Mouse (Mus musculus) thymus, postnatal 0 days (tissue): ENCODE data around the gene Gfod1. TPM values are rescaled to one million over a fixed set of nuclear protein-coding genes. Genes with fewer than 3 reads are reported as not detected.
A peak's percentile ranks its signal among the peaks of the same experiment; 100 is the strongest.

Experiments
- DNase-seq: peaks from one replicate; pipeline ENCODE4 v3.0.0-alpha.2; 2015; ENCODE audit warnings: low spot score
- polyA plus RNA-seq: library from polyadenylated mRNA; unstranded; fragments of >200 nt; fragmentation: Nextera tagmentation; extraction: Ambion mirVana; gene quantifications from 2 replicates; pipeline ENCODE4 v1.2.1, GENCODE M21; 2015

The Gfod1 gene
- polyA plus RNA-seq: 1.1 and 1.8 TPM in 2 replicates

DNA sequence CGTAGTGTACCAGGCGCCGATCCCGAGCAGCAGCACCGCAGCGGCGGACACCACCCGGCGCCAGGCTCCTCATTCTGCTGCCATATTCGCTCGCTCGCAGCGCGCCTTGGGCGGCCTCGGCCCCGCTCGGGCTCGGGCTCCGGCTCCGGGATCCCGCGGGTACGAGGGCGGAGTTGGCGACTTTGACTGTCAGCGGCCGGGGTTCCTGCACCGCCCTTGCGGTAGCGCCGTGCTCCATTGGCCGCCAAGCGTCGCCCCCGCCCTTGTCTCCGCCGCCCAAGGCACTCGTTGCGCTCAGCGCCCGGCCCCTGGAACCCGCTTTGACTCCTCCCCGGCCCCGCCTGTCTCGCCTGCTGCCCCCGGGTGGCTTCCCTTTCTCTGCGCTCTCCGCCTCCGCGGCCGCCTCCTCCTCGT is at the start of gene Gfod1:
Gfod1 (minus strand) TSS at position 155 of the 414 bp plus-strand sequence.
- peak; percentile 96 for DNase-seq

DNA sequence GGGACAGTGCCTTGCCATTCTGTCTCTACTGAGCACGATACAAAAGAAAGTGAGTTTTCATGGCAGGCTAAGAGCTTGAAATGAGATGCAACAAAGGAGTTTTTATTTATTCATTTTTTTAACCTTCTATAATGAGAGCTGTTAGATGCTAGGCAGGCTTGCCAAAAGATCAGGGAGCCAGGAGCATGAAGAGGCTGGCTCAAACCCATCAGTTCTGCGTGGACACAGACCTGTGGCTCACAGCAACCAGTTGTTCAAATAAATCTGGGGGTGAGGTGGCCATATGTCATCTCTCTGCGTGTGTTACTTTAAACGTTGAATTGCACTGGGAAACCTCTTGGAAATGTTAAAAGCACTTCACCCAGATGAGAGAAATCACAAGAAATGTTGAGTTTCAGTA is 49.4 kb upstream of the Gfod1 start:
- no peak for DNase-seq

DNA sequence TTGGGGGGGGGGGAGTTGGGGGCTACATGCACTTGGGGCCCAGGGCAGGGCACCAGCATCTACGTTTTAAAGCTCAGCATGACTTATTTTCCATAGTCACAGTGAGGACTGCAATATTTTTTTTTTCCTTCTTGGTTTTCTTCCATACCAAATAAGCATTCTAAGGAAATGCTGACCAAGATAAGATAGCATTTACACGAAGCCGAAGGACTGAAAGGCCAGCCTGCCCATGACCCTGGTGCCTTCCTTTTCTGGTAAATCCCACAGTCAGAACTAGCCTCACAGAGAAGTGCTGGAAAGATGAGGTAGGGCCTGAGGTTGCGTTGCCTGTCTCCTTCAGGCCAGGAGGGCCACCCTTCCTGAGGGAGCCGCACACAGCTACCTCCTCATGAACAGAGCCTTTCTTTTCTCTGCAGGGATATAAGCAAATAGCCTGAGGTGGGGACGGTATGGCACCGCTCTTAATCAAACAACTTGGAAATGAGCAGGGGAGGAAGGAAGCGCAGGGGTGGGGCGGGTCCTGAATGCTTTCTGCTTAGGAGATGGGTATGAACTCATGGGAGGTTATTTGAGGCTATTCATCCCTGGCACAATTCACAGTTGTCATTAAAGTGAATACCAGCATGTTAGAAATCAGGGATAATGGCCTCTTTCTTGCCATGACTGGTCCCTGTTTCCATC is 46.7 kb upstream of the Gfod1 start:
- DNase-seq: no peak

DNA sequence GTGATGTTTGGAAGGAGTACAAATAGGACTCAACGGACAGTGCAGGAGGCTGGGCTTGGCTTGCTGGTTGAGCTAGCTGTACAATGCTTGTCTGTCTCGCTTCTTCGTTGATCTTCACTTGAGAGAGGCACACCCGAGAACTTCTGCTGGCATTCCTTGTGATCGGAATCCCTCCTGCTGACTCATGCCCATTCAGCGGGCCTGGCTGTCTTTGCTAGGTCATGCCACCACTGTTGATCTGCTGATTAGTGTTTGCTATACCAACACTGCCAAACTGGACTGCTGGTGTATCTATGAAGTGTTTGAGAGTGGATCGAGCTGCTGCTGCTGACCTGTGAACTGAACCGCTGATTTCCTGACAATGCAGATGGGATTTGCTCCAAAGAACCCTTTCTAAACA is 45.4 kb upstream of the Gfod1 start:
- DNase-seq: no peak

DNA sequence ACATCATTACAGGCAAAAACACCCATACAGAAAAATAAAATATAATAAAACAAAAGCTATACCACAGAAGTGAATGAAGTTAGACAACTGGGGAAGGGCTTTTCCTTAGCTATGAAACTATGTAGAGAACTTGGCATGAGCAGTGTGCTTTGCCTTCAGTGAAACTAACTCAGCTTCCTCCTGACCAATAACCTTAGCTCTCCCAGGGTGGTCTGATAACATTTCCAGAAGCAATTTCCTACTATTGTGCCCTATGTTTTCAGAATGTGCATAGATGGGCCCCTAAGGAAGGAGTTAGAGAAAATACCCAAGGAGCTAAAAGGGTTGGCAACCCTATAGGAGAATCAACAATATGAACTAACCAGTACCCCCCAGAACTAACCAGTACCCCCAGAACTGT is 42.9 kb upstream of the Gfod1 start:
- no peak for DNase-seq

DNA sequence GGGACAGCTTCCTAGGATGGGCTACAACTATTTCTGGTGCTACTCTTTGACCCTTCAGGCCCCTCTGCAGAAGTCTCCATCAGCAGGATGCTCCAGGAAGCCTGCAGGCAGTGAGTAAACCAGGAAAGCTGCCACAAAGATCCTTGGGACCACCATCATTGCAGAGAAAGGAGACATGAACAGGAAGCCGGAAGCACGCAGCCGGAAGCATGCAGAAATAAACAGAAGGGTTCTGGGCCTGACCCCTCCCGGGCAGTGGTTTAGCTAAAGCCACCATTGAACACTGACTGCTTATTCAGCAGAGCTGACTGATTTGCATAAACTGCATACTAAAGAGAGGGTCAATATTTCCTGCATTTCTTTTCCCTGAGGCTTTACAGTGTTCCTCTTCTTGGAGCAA is 34.7 kb upstream of the Gfod1 start:
- DNase-seq: no peak

DNA sequence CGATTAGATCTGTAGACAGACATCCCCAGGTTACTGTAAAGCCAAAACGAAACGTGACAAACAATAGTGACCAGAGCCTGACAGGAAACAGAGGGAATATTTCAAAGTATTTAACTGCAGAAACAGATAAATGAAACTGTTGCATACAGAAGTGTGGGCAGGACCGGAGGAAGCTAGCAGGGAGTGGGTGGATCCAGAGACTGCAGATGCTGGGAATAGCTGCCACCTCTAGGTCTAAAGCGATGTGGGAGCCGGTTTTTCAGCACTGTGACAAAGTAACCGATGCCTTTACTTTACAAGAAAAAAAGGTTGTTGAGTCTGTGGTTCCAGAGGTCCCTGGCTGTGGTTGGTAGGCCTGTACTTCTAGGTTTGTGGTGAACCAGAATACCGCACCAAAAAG is 34.0 kb upstream of the Gfod1 start:
- DNase-seq: no peak

DNA sequence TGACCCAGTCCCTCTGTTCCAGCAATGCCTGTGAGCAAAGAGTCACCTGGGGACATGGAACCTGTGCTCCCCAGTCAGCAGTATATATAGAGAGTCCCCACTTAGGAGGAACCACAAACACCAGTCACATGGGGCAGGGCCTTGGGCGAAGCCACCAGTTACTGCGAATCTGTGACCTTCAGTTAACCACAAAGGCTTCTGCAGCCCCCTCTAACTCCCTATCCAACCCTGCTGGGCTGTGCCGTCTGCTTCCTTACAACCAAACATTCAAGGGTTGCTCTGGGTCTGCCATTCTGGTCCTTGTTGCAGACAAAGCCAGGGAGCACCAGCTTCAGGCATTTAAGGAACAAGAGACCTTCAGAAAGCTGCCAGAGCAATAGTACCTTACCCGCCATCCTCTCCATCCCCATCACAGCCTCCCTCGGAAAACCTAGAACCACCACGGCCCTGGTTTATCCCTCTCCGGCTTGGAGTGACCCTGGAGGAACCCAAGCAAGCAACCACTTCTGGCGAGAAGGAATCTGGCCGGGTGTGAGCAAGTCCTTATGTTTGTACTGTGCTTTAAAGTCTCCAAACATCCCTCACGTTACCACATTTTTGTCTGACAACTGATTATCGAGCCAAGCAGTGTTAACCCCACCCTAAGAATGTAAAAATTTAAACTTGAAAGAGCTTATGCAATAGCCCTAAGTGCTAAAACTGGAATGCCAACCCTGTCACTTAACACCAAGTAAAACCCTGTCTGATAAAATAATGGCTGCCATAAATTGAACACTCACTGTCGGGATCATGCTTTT is 32.7 kb upstream of the Gfod1 start:
- no peak for DNase-seq

DNA sequence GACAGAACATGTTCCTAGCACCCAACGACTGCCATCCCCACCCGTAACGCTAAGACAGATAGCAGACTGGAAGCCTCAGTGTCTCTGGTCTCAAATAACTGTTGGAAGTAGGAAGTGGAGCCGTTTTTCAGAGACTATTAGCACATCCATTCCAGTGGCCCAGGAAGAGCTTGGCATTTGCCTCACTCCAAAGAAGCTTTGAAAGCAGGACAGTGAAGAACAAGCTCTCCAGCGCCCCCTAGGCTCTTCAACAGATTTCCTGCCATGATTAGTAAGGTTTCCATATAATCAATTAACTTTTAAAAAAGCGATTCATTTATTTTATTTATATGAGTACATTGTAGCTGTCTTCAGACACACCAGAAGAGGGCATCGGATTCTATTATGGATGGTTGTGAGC is 28.6 kb upstream of the Gfod1 start:
- no peak for DNase-seq

DNA sequence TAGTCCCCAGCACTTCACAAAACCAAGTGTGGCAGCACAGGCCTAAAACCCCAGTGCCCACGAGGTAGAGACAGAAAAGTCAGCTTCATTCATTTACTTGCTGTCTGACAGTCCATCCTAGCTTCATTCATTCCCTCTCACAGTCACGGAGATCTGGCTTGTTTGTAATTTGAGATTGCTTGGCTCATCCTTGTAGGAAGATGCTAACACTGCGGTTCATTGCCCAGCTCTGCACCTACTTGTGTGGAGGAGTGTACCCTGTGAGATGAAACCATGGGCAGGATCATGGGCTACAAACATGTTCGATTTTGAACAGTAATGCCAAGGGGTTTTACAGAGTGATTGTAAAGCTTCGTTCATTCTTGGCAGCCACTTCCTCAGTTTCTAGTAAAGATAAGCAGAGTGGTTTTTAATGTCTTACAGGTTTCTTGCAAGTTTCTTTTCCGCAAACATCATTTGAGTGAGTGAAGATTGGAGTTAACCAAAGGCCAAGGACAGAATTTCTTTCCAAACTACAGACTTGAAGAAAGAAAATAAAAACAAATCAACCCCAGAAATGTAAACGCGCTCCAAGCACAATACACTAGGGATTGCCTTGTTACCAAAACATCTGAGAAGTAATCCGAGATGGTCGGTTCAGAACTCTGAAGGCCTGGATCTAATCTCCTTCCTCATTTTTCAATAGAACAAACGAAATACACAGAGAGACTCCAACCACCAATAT is 27.9 kb upstream of the Gfod1 start:
- DNase-seq: no peak

DNA sequence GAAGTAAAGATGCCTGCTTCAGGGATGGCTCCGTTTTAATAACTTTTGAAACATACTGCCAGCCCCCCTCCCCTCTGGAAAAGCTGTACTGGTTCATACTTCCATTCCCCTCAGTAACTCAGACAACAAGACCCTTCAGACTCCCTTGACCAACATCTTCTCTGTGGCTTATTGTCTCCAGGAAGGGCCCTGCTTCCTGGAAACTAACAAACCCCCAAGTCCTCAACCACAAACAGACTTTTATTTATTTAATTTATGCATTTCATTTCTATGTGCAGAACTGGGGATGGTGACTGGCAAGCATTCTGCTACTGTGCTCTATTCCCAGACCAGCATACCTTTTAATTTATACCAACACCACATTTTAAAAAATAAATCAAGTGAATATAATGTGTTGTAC is 21.5 kb upstream of the Gfod1 start:
- DNase-seq: no peak

DNA sequence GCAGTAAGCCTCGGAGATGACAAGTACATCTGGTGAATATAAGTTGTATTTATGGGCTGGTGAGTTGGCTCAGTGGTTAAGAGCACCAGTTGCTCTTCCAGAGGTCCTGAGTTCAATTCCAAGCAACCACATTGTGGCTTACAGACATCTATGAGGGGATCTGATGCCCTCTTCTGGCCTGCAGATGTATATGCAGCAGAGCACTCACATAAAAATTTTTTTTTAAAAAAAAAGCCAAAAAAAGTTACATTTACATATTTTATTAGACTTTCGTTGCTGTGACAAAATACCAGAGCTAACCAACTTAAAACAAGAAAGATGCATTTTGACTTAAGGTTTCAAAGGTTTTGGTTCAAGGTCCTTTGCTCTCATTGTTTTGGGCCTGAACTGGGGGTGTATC is 17.5 kb upstream of the Gfod1 start:
- no peak for DNase-seq

DNA sequence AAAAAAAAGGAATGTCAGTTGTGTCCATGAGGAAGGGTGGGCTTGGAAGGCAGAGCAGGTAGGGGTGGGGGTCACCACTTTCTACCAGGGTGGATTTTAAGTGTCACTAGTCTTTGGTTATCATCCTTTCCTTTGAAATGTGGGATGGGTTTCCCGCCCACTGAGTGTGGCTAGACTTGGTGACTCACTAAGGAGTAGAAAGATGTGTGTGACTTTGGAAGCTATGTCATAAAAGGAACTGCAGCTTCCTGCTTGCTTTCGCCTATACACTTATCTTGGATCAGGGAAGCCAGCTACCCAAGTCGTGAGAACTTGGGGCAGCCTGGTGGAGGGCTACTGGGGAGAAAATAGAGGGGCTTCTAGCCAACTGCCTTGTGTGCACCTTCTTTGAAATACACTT is 15.4 kb upstream of the Gfod1 start:
- DNase-seq: no peak

DNA sequence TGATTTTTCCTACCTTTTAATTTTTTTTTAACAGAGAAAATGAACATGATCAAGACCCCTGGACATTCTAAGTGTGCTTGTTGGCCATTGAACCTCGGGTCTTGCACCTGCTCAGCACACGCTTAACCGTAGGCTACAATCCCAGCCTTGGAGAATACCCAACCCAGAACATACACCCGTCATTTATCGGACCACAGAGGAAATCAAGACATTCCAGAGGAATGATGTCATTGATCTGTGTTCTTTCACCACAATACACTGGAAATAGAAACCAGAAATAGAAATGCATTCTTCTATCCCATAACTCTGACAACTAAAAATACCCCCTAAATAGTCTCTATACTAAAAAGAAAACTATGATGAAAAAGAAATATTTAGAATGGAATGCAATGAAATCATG is 13.4 kb upstream of the Gfod1 start:
- DNase-seq: no peak

DNA sequence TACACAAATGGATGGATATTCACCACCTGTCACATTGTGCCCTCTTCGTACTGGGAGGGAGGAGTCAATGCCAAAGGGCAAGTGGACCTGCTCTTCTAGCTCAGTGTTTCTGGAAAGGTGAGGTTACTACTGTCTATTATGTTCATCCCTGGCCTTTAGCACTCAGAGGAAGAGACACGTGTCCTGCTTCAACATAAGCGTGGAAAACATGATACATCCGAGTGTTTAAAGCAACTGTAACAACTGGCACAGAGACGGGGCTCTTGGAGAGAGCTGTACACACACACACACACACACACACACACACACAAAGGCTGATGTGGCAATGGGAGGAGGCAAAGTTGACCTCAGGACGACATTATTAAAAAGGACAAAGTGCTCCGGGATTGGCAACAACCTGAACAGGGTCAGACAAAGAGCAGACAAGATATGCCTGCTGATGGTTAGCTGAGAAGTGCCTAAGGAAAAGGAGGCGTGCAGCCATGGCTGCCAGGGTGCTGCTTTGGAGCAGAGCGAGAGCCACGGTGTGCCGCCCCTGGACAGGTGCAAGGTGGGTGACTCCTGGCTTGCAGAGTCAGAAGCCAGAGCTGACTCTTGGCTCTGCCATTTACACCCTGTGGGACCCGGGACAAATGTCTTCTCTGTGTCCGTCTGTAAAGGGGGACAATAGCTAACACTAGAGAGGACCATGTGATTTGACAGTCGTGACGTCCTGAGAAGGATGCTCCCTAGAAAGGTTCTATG is 1.4 kb upstream of the Gfod1 start:
- DNase-seq: no peak

DNA sequence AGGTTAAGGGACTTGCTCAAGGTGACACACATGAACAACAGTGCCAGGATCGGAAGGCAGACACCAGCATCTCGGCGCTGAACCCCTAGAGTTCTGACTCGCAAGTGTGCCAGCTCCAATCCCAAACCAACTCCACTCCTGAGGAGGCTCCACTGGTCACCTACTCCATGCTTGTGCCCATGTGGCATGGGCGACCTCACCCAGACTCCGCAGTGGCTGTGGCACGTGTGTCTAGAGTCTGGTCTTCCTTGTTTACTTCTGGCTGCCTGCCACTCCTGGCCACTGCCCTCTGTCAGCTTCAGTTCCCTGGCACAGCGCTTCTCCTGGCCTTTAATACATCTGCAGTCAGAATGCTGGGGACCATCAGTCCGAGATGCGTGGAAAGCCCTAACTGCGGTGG is 728 bp upstream of the Gfod1 start:
- DNase-seq: no peak

DNA sequence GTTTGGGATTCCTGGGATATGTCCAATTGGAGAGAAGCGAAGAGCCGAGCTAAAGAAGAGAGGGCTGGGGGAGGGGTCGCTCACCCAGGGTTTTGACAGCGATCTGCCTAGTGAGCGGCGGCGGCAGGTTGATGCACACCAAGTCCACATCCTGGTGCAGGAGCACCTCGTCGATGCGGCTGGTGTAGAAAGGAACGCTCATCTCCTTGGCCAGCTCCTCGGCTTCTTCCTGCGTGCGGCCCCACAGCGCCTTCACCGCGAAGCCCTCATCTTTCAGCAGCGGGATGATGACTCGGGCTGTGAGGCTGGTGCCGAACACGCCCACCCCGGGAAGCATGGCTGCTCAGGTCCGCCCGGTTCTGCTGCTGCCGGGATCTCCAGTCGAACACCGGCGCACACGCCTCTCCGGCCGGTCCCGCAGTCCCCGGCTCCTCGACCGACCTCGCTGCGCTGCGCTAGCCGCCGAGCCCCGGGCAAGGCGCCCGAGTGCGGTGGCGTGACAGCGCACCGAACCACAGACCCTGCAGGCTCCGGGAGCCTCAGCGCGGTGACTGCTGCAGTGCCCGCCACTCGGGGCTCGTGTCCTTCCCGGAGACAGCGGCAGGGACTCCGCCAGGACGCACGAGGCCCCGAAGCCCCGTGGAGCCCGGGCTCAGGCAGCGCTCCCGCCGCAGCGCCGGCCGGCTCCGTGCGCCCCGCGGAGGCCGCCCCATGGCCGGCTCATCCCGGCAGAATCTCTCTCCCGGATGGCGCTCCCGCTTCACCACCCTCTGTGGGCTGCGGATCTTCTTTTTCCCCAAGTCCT is 609 bp downstream of the Gfod1 start:
- peak; percentile 60 for DNase-seq

DNA sequence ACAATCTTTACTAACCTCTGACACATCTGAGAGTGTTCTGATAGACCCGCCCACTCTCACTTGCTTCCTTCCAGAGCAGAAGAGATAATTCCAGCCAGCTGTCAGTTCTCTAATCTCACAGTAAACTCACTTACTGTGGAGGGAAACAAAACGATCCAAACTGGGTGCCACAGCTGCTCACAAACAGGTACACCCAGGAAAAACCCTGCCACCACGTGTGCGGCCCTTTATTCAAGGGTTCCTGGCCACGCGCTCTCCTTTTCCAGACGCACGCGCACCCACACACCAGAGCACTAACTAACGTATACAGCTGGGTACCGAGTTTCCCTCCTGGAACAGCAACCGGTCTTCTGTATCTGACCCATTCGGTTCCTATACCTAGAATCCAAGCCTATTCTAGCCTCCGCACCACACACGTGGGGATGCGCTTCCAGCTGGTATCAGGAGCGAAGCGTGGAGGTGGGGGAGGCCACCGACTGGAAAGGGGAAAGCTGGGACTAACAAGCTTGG is 1.3 kb downstream of the Gfod1 start:
- peak; percentile 22 for DNase-seq

DNA sequence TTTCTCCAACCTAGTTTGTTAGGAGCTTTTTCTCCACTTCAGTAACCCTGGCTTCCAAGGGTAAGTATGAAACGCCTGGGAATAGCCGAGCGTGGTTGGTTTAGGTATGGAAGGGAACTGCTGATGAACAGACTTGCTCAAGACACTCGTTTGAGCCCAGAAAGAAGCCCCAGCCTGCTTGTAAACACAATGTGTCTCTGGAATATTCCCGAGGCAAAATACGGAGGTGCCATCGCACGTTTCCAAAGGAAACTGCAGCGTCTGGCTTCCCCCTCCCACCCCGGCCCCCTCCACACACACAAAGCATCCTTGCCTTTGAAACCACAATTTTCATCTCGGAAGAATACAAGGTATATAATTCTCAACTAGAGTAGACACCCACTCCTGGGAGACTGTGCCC is 1.7 kb downstream of the Gfod1 start:
- no peak for DNase-seq

DNA sequence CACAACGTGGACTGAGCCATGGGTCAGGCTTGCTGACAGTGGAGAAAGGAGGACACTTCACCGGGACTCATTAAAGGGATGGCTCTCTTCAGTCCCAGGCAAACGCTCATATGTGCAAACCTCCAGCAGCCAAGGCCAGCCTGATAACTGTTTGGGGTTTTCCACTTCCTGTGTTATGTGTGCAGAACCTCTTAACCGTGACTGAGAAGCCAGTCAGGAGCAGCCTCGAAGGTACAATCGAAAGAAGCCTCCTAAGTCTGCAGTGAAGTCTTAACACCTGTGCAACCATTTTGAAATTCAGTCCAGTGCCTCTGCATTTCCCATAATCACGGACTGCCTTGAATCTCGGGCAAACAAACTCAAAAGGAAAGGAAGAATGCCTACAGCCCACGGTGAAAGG is 3.1 kb downstream of the Gfod1 start:
- DNase-seq: peak; percentile 59

DNA sequence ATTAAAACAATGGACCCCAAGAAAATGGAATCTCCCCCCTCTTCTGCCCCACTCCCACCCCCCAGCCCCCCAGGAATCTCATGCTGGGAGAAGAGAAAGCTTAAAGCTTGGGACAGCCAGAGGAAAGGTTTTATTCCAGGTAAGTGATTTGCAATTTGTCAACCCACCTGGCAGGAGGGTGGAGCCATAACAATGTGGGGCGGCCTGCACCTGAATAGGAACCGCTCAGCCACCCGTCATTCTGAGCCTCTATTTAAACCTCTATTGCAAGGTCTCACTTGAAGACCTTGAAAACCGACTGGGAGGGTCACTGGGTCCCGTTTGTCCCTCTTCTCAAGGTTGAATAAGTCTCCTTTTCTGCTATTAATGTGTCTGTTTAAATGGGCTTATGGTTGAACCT is 3.6 kb downstream of the Gfod1 start:
- DNase-seq: no peak
